Mouse (Mus musculus) thymus, adult 2 months (tissue): ENCODE data around the gene Trappc6a. TPM values are rescaled to one million over a fixed set of nuclear protein-coding genes. Genes with fewer than 3 reads are reported as not detected.

ENCODE experiments used
- DNase-seq: peaks from one replicate; pipeline ENCODE4 v3.0.0; 2021
- H3K27ac ChIP-seq: fragments of 200-500 bp; 2 replicates; pipeline ENCODE4 v1.5.1; 2012; ENCODE audit warnings: low read length, control low read depth; ENCODE audit not compliant: control insufficient read depth, insufficient read depth
- H3K27me3 ChIP-seq: fragments of 200-500 bp; 2 replicates; pipeline ENCODE4 v1.6.1; 2012; ENCODE audit warnings: mild to moderate bottlenecking, low read length, moderate library complexity, mixed read lengths; ENCODE audit not compliant: control insufficient read depth, insufficient read depth
- H3K36me3 ChIP-seq: fragments of 200-500 bp; 2 replicates; pipeline ENCODE4 v1.6.1; 2012; ENCODE audit warnings: mild to moderate bottlenecking, low read length, moderate library complexity; ENCODE audit not compliant: control insufficient read depth, insufficient read depth
- H3K4me1 ChIP-seq: fragments of 200-500 bp; replicated peaks from 2 replicates; pipeline ENCODE4 v1.6.1; 2012; ENCODE audit warnings: low read length; ENCODE audit not compliant: control insufficient read depth, insufficient read depth
- H3K4me3 ChIP-seq: fragments of 200-500 bp; 2 replicates; pipeline ENCODE4 v1.5.1; 2012; ENCODE audit warnings: mild to moderate bottlenecking, low read length, control low read depth, moderate library complexity; ENCODE audit not compliant: control insufficient read depth, insufficient read depth
- CTCF ChIP-seq: fragments of 200-500 bp; IDR thresholded peaks from 2 replicates; pipeline ENCODE4 v1.5.1; 2012; ENCODE audit warnings: mild to moderate bottlenecking, control low read depth, low read length, moderate library complexity, borderline replicate concordance; ENCODE audit not compliant: control insufficient read depth, poor library complexity, insufficient read depth; ENCODE audit errors: extremely low read depth
- POLR2A ChIP-seq: fragments of 200-500 bp; IDR thresholded peaks from 2 replicates; pipeline ENCODE4 v1.6.1; 2012; ENCODE audit warnings: mild to moderate bottlenecking, low read length, control low read depth, moderate library complexity; ENCODE audit not compliant: control insufficient read depth, poor library complexity, insufficient read depth; ENCODE audit errors: extremely low read depth
- whole genome bisulfite sequencing: fragments of 180-500 bp; shearing (Covaris S2); methylation state at CpG from one replicate; pipeline ENCODE4 v1.1.7; 2018; 5-methylcytosine and 5-hydroxymethylcytosine counted together
- polyA plus RNA-seq: library from polyadenylated mRNA; depleted of rRNA; stranded (reverse); fragments of >200 nt; gene quantifications from 2 replicates; pipeline ENCODE4 v1.2.3, GENCODE M21; 2012; rRNA removed

The Trappc6a gene
- polyA plus RNA-seq, 1 experiment = 86.7 TPM

DNA sequence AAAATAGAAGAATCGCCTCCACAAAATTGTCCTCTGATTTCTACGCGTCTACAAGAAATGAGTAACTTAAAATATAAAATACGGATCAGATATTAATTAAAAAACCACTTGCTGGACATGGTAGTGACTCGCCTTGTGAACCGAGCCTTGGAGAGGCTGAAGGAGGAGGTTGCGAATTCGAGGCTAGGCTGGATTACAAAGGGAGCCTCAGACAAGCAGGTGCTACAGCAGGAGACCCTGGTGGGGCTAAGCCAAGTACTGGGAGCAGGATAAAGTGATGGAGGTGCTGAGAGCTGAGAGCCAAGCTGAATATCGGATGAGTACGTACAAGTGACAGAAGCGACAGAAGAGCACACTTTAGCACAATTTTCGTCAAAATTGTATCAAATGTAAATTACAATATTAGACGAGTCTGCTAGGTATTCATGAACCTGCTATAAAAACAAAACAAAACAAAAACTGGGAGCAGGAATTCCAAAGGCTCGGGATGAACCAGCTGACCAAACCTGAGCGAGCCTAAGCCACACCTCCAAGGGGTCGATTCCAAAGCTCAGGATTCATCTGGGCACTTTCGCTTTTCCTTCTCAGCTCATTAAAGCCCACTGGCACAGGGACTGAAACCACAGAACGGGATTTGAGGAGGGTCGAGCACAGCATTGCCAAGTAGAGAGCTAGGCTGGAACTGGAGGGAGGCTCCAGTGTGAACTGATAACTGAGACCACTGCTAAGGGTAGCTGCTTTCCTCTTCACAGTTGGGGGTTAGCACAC is 54.6 kb downstream of the Trappc6a start, which contains the start of gene Ppp1r37:
Ppp1r37 (minus strand) TSS at position 434 of the 768 bp plus-strand sequence.
- Histone ChIP-seq H3K36me3 (no peaks in the 10 kb centered on the region), H3K27ac (peak within 1 kb of the TSS; percentile 67; the same call in 1 of the 2 replicates), H3K27me3 (no peaks in the 10 kb centered on the region), H3K4me3 (peak within 1 kb of the TSS; percentile 96), H3K4me1 (peaks cover 27% of the 10 kb centered on the region)
- DNase-seq = peak; percentile 19
- 11% methylated on average over 19 of the region's 19 CpGs for WGBS
- TF ChIP-seq POLR2A = no peak
- no peak for TF ChIP-seq CTCF

DNA sequence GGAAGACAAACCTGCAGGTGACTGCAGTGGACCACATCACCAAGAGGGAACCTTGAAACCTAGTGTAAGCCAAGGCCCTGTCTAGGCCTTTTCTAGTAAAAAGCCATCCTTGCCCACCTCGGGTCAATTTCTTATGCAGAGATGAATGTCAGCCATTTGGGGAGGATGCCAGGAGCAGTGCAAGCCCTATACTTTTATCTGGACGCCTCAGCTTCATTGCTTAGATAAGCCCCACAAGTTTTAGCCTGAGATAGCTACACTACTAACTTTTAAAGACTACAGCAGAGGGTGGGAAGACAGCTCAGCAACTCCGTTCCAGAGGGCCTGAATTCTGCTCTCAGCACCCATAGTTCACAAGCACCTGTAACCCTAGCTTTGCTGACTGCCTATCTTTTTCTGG is 55.7 kb downstream of the Trappc6a start:
- Histone ChIP-seq H3K4me3 (no peak overlapping the region), H3K27me3 (no peaks in the 10 kb centered on the region), H3K27ac (no peak overlapping the region), H3K4me1 (peaks cover 25% of the 10 kb centered on the region), H3K36me3 (no peaks in the 10 kb centered on the region)
- TF ChIP-seq CTCF (no peak), POLR2A (no peak)
- WGBS = 95% methylated on average over 3 of the region's 3 CpGs
- no peak for DNase-seq

DNA sequence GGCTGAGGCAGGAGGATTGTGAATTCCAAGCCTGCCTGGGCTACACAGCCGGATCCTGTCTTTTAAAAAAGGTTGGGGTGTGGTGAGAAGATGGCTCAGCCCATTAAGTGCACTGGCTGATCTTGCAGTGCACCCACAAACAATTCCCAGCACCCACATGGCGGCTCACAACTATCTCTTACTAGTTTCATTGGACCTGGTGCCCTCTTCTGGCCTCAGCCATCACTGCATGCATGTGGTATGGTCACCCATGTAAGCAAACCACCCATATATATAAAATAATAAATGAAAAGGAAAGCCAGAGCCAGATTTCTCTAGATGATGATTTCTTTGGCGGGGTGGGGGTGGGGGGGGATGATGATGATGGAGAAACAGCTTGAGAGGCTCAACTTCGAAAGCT is 56.3 kb downstream of the Trappc6a start:
- H3K36me3 ChIP-seq = no peaks in the 10 kb centered on the region
- no peak overlapping the region for H3K4me3 ChIP-seq
- no peak for TF ChIP-seq POLR2A
- TF ChIP-seq CTCF = no peak
- peaks cover 21% of the 10 kb centered on the region for H3K4me1 ChIP-seq
- no peak overlapping the region for H3K27ac ChIP-seq
- DNase-seq = no peak
- WGBS = 95% methylated on average over 4 of the region's 4 CpGs
- H3K27me3 ChIP-seq = no peaks in the 10 kb centered on the region

Other genes with a start within 250 kb of the Trappc6a start
- 325 and 327 TPM in 2 replicates for gene Vasp, start 236.6 kb upstream of the Trappc6a start, polyA plus RNA-seq
- 0.57 and 0.63 TPM in 2 replicates for gene Ppm1n, start 228.3 kb upstream of the Trappc6a start, polyA plus RNA-seq
- 3.0 and 19.9 TPM in 2 replicates for gene Rtn2, start 225.8 kb upstream of the Trappc6a start, polyA plus RNA-seq
- 1.8 and 1.9 TPM in 2 replicates for gene Fosb, start 198.3 kb upstream of the Trappc6a start, polyA plus RNA-seq
- gene Ercc1, start 163.6 kb upstream of the Trappc6a start, polyA plus RNA-seq = 62.3 and 63.6 TPM in 2 replicates
- gene Cd3eap, start 148.9 kb upstream of the Trappc6a start, polyA plus RNA-seq = 7.5 and 8.0 TPM in 2 replicates
- gene Ppp1r13l, start 148.6 kb upstream of the Trappc6a start, polyA plus RNA-seq = 13.6 and 14.2 TPM in 2 replicates
- 134 and 137 TPM in 2 replicates for gene Ercc2, start 126.4 kb upstream of the Trappc6a start, polyA plus RNA-seq
- 73.1 and 87.0 TPM in 2 replicates for gene Klc3, start 104.3 kb upstream of the Trappc6a start, polyA plus RNA-seq
- 19.3 and 332 TPM in 2 replicates for gene Ckm, start 103.6 kb upstream of the Trappc6a start, polyA plus RNA-seq
- gene Mark4, start 49.6 kb upstream of the Trappc6a start, polyA plus RNA-seq = 36.3 and 48.8 TPM in 2 replicates
- gene Exoc3l2, start 45.1 kb upstream of the Trappc6a start, polyA plus RNA-seq = 0.94 and 1.0 TPM in 2 replicates
- 13.2 and 15.5 TPM in 2 replicates for gene Bloc1s3, start within 50 bp of the Trappc6a start, polyA plus RNA-seq
- 1.1 and 1.2 TPM in 2 replicates for gene Nkpd1, start 9.4 kb downstream of the Trappc6a start, polyA plus RNA-seq
- gene Ppp1r37, start 54.7 kb downstream of the Trappc6a start, polyA plus RNA-seq = 130 and 137 TPM in 2 replicates
- gene Zfp296, start 68.9 kb downstream of the Trappc6a start, polyA plus RNA-seq = 4.5 and 4.7 TPM in 2 replicates
- 121 and 130 TPM in 2 replicates for gene Gemin7, start 69.2 kb downstream of the Trappc6a start, polyA plus RNA-seq
- 240 and 315 TPM in 2 replicates for gene Clasrp, start 96.1 kb downstream of the Trappc6a start, polyA plus RNA-seq
- 66.9 and 75.6 TPM in 2 replicates for gene Relb, start 121.0 kb downstream of the Trappc6a start, polyA plus RNA-seq
- 136 and 142 TPM in 2 replicates for gene Clptm1, start 156.6 kb downstream of the Trappc6a start, polyA plus RNA-seq
- gene Apoc2, start 169.5 kb downstream of the Trappc6a start, polyA plus RNA-seq = 6.7 and 7.1 TPM in 2 replicates
- not detected in 2 replicates for gene Gm44805, start 173.0 kb downstream of the Trappc6a start, polyA plus RNA-seq
- 1.5 and 6.2 TPM in 2 replicates for gene Apoc4, start 173.1 kb downstream of the Trappc6a start, polyA plus RNA-seq
- gene Apoc1, start 184.3 kb downstream of the Trappc6a start, polyA plus RNA-seq = 24.8 and 38.0 TPM in 2 replicates
- gene Apoe, start 190.8 kb downstream of the Trappc6a start, polyA plus RNA-seq = 1,583 and 2,086 TPM in 2 replicates
- gene Tomm40, start 207.0 kb downstream of the Trappc6a start, polyA plus RNA-seq = 109 and 120 TPM in 2 replicates
- gene Nectin2, start 242.1 kb downstream of the Trappc6a start, polyA plus RNA-seq = 10.0 and 11.4 TPM in 2 replicates